Mouse (Mus musculus) T-helper 17 cell (primary cell): Measurements from ENCODE around the gene Gm49387.

Source experiments
- in situ Hi-C, 2 experiments: fragments of 300-600 bp; cut with MboI, MseI; formaldehyde crosslinking; loops; 1 replicate in 1 of 2; 2 replicates in 1 of 2; pipeline ENCODE4 v1.15.1; 2025; ENCODE audit warnings: high pct_unique_total_duplicates in 2 of 2

Gm49387 gene

GRCm38 (mm10) chr14:31662555-31663211, 22.0 kb upstream of the Gm49387 start:
- in situ Hi-C loops: no loop called here

GRCm38 (mm10) chr14:31661671-31662554, 21.2 kb upstream of the Gm49387 start:
- in situ Hi-C loops: no loop called here

- in situ Hi-C loops: no loop called here
These were observed 19.8 kb upstream of the Gm49387 start for GRCm38 (mm10) chr14:31660312-31661093.

- in situ Hi-C loops: loop anchor here (5.0 to 10.0 kb wide), 3 partner anchors 128 to 405 kb away; no protein-coding TSS in a partner anchor
These were observed 19.0 kb upstream of the Gm49387 start for GRCm38 (mm10) chr14:31659501-31660181.

GRCm38 (mm10) chr14:31658126-31658680, 17.5 kb upstream of the Gm49387 start:
- in situ Hi-C loops: loop anchor here (5.0 to 10.0 kb wide), 3 partner anchors 129 to 407 kb away; no protein-coding TSS in a partner anchor

- in situ Hi-C loops: loop anchor here (5.0 to 10.0 kb wide), 3 partner anchors 130 to 408 kb away; no protein-coding TSS in a partner anchor
These were observed 16.4 kb upstream of the Gm49387 start for GRCm38 (mm10) chr14:31656857-31657645.

GRCm38 (mm10) chr14:31656386-31656785, 15.7 kb upstream of the Gm49387 start:
- in situ Hi-C loops: loop anchor here (5.0 to 10.0 kb wide), 3 partner anchors 131 to 408 kb away; no protein-coding TSS in a partner anchor

GRCm38 (mm10) chr14:31655406-31655805, 14.7 kb upstream of the Gm49387 start:
- in situ Hi-C loops: loop anchor here (5.0 to 10.0 kb wide), 3 partner anchors 132 to 409 kb away; no protein-coding TSS in a partner anchor

- in situ Hi-C loops: loop anchor here (5.0 to 10.0 kb wide), 3 partner anchors 132 to 410 kb away; no protein-coding TSS in a partner anchor
These were observed 14.1 kb upstream of the Gm49387 start for GRCm38 (mm10) chr14:31654816-31655215.

GRCm38 (mm10) chr14:31653101-31653875, 12.6 kb upstream of the Gm49387 start:
- in situ Hi-C loops: loop anchor here (10.0 kb wide), 2 partner anchors 302 to 412 kb away; no protein-coding TSS in a partner anchor

GRCm38 (mm10) chr14:31652624-31653023, 11.9 kb upstream of the Gm49387 start:
- in situ Hi-C loops: loop anchor here (10.0 kb wide), 2 partner anchors 302 to 412 kb away; no protein-coding TSS in a partner anchor

- in situ Hi-C loops: loop anchor here (10.0 kb wide), 2 partner anchors 303 to 413 kb away; no protein-coding TSS in a partner anchor
These were observed 11.4 kb upstream of the Gm49387 start for GRCm38 (mm10) chr14:31652106-31652505.

- in situ Hi-C loops: loop anchor here (10.0 kb wide), 2 partner anchors 304 to 414 kb away; no protein-coding TSS in a partner anchor
These were observed 10.5 kb upstream of the Gm49387 start for GRCm38 (mm10) chr14:31651206-31651605.

GRCm38 (mm10) chr14:31650347-31650746, 9.7 kb upstream of the Gm49387 start:
- in situ Hi-C loops: loop anchor here (10.0 kb wide), 2 partner anchors 304 to 414 kb away; no protein-coding TSS in a partner anchor

GRCm38 (mm10) chr14:31647991-31648390, 7.3 kb upstream of the Gm49387 start:
- in situ Hi-C loops: loop anchor here in 1 of 2 experiments (25.0 kb wide), 1 partner anchor 839 kb away; no protein-coding TSS in a partner anchor

GRCm38 (mm10) chr14:31645920-31646319, 5.2 kb upstream of the Gm49387 start:
- in situ Hi-C loops: loop anchor here in 1 of 2 experiments (25.0 kb wide), 1 partner anchor 841 kb away; no protein-coding TSS in a partner anchor

- in situ Hi-C loops: loop anchor here in 1 of 2 experiments (25.0 kb wide), 1 partner anchor 842 kb away; no protein-coding TSS in a partner anchor
These were observed 4.4 kb upstream of the Gm49387 start for GRCm38 (mm10) chr14:31644931-31645547.
